Mouse (Mus musculus) testis, adult 2 months (tissue): ENCODE measurements around the gene Cers2.

Experiments
- CTCF ChIP-seq: fragments of 200-500 bp; IDR thresholded peaks from 2 replicates; pipeline ENCODE4 v1.5.1; 2012; ENCODE audit warnings: low read depth, mild to moderate bottlenecking, inconsistent platforms, low read length, moderate library complexity; ENCODE audit not compliant: control insufficient read depth, insufficient read depth, insufficient replicate concordance
- POLR2A ChIP-seq: fragments of 200-500 bp; IDR thresholded peaks from 2 replicates; pipeline ENCODE4 v1.6.1; 2012; ENCODE audit warnings: low read depth, mild to moderate bottlenecking, inconsistent platforms, low read length, moderate library complexity; ENCODE audit not compliant: control insufficient read depth

DNA sequence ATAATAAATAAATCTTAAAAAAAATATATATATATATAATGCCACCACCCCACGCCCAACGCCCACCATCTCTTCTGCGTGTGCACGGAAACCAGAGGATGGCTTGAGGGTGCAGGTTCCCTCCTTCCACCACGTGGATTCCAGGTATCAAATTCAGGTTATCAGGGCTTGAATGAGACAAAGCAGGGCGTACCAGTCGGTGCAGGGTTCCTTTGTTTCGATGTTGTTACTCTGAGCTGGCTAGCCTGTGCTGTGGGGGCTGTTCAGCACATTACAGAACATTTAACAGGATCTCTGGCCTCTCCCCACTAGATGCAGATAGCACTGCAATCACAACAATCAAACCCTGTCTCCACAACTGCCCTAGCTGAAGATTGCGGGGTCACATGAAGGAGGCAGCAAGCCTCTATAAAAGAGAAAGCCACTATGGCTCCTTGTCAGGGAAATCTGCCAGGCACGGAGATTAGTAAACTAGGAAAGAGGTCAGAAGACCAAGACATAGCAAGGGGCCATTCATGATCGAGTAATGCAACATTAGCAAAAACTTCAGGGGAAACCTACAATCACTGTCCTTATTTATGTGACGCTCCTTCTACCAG is 43.7 kb upstream of the Cers2 start:
- TF ChIP-seq CTCF (no peak), POLR2A (no peak)
